Mouse (Mus musculus) fibroblast of lung, adult 2 months (primary cell): ENCODE results near the gene Metrnl.
"Not testable (repeated sequence)": the region's sequence is repeated elsewhere in the genome, so short reads cannot be mapped to it uniquely, and the experiment has no call there.

Experiments
- DNase-seq: peaks from one replicate; pipeline ENCODE4 v3.0.0-alpha.2; 2011; ENCODE audit warnings: low read depth

Metrnl gene

GRCm38 (mm10) chr11:121701244-121701643 lies at the start of gene Metrnl:
Gene Metrnl, plus strand, starts transcription at chr11:121701544.
- no peak for DNase-seq

- no peak for DNase-seq
Observed at GRCm38 (mm10) chr11:121651556-121651955, 49.8 kb upstream of the Metrnl start.

GRCm38 (mm10) chr11:121651983-121652382 lies 49.4 kb upstream of the Metrnl start:
- DNase-seq: peak; percentile 81

- DNase-seq: peak; percentile 44
Observed at GRCm38 (mm10) chr11:121652547-121653305, 48.6 kb upstream of the Metrnl start.

GRCm38 (mm10) chr11:121653631-121654030 lies 47.7 kb upstream of the Metrnl start:
- no peak for DNase-seq

GRCm38 (mm10) chr11:121654406-121654945 lies 46.9 kb upstream of the Metrnl start:
- DNase-seq: no peak

GRCm38 (mm10) chr11:121655166-121655806 lies 46.1 kb upstream of the Metrnl start:
- DNase-seq: no peak

GRCm38 (mm10) chr11:121655807-121656511 lies 45.4 kb upstream of the Metrnl start:
- DNase-seq: no peak

- DNase-seq: no peak
Observed at GRCm38 (mm10) chr11:121658151-121658550, 43.2 kb upstream of the Metrnl start.

- not testable (repeated sequence) for DNase-seq
Observed at GRCm38 (mm10) chr11:121660604-121661003, 40.7 kb upstream of the Metrnl start.

GRCm38 (mm10) chr11:121661116-121661515 lies 40.2 kb upstream of the Metrnl start:
- no peak for DNase-seq

GRCm38 (mm10) chr11:121667541-121667940 lies 33.8 kb upstream of the Metrnl start:
- DNase-seq: no peak

GRCm38 (mm10) chr11:121668776-121669175 lies 32.6 kb upstream of the Metrnl start:
- DNase-seq: no peak

GRCm38 (mm10) chr11:121670926-121671325 lies 30.4 kb upstream of the Metrnl start:
- no peak for DNase-seq

GRCm38 (mm10) chr11:121672312-121672989 lies 28.9 kb upstream of the Metrnl start:
- no peak for DNase-seq

GRCm38 (mm10) chr11:121672990-121673572 lies 28.3 kb upstream of the Metrnl start, which contains the start of gene B3gntl1:
Gene B3gntl1, minus strand, starts transcription at chr11:121673153.
- peak; percentile 100 for DNase-seq

- no peak for DNase-seq
Observed at GRCm38 (mm10) chr11:121673629-121674028, 27.7 kb upstream of the Metrnl start.

GRCm38 (mm10) chr11:121676836-121677235 lies 24.5 kb upstream of the Metrnl start:
- DNase-seq: no peak

- no peak for DNase-seq
Observed at GRCm38 (mm10) chr11:121679581-121679980, 21.8 kb upstream of the Metrnl start.

GRCm38 (mm10) chr11:121680750-121681149 lies 20.6 kb upstream of the Metrnl start:
- DNase-seq: no peak

GRCm38 (mm10) chr11:121683243-121683642 lies 18.1 kb upstream of the Metrnl start:
- DNase-seq: no peak
